Mouse (Mus musculus) forebrain, embryonic 16.5 days (tissue): ENCODE results near the gene H3f3a. TPM values are rescaled to one million over a fixed set of nuclear protein-coding genes. Genes with fewer than 3 reads are reported as not detected.
A peak's percentile ranks its signal among the peaks of the same experiment; 100 is the strongest.

Source experiments
- ATAC-seq: fragments of 200-750 bp; cut with Nextera tagmentation; 2 replicates; pipeline ENCODE4 v1.8.0; 2017; ENCODE audit warnings: mild to moderate bottlenecking, moderate library complexity
- H3K27ac ChIP-seq: fragments of 300-500 bp; sonication (generic); 2 replicates; pipeline ENCODE4 v1.5.1; 2014; ENCODE audit warnings: low read length, control low read depth
- H3K27me3 ChIP-seq: fragments of 300-500 bp; sonication (generic); replicated peaks from 2 replicates; pipeline ENCODE4 v1.6.1; 2014; ENCODE audit warnings: low read length; ENCODE audit not compliant: control insufficient read depth, insufficient read depth
- H3K36me3 ChIP-seq: fragments of 300-500 bp; sonication (generic); 2 replicates; pipeline ENCODE4 v1.6.1; 2014; ENCODE audit not compliant: control insufficient read depth, insufficient read depth
- H3K4me1 ChIP-seq: fragments of 300-500 bp; sonication (generic); replicated peaks from 2 replicates; pipeline ENCODE4 v1.6.1; 2014; ENCODE audit warnings: low read length; ENCODE audit not compliant: control insufficient read depth, insufficient read depth
- H3K4me2 ChIP-seq: fragments of 300-500 bp; sonication (generic); 2 replicates; pipeline ENCODE4 v1.6.1; 2014; ENCODE audit warnings: mild to moderate bottlenecking, low read length, control low read depth
- H3K4me3 ChIP-seq: fragments of 300-500 bp; sonication (generic); replicated peaks from 2 replicates; pipeline ENCODE4 v1.5.1; 2014; ENCODE audit warnings: mild to moderate bottlenecking, low read length, control low read depth
- H3K9ac ChIP-seq: fragments of 300-500 bp; sonication (generic); replicated peaks from 2 replicates; pipeline ENCODE4 v1.6.1; 2014; ENCODE audit warnings: low read depth, low read length, control low read depth
- H3K9me3 ChIP-seq: fragments of 300-500 bp; sonication (generic); 2 replicates; pipeline ENCODE4 v1.6.1; 2016; ENCODE audit warnings: low read length; ENCODE audit not compliant: control insufficient read depth
- WGBS: fragments of 180-500 bp; shearing (Covaris S2); extraction: QIAGEN DNeasy Blood & Tissue Kit; methylation state at CpG from one replicate; pipeline ENCODE4 v1.1.7; 2014; 5-methylcytosine and 5-hydroxymethylcytosine counted together
- polyA plus RNA-seq: library from polyadenylated mRNA; unstranded; fragments of >200 nt; fragmentation: Nextera tagmentation; extraction: Ambion mirVana; gene quantifications from 2 replicates; pipeline ENCODE4 v1.2.1, GENCODE M21; 2015

The H3f3a gene
- polyA plus RNA-seq, 1 experiment from 2014 or later: 3,503 TPM

DNA sequence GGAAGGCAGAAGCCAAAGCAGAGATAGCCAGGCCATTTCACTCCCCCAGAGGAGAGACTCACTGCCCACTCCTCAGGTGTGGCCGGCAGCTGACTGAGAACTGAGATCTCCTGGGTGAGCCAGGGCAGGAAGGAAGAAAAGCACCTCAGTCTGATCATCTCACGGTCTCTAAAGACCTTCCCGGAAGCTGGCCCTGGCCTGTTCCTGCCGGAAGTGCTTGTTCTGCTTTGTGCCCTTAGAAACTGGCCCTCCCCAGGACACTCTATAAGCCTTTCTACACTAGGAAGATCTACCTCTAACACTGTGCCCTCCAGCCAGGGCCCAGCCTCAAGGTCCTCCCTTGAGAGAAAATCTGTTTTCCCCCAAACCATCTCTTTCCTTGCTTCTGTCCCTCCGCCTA, 42.4 kb downstream of the H3f3a start:
- no peak for ATAC-seq
- Histone ChIP-seq H3K27me3 (no peaks in the 10 kb centered on the region), H3K4me1 (peaks cover 19% of the 10 kb centered on the region), H3K4me2 (no peak overlapping the region), H3K9me3 (peaks cover 4% of the 10 kb centered on the region; the same call in 1 of the 2 replicates), H3K36me3 (no peaks in the 10 kb centered on the region), H3K9ac (no peak overlapping the region), H3K27ac (no peak overlapping the region), H3K4me3 (no peak overlapping the region)
- 87% methylated on average over 5 of the region's 5 CpGs for WGBS

- Histone ChIP-seq H3K36me3 (no peaks in the 10 kb centered on the region), H3K27me3 (no peaks in the 10 kb centered on the region), H3K4me2 (peak overlapping the region; percentile 84), H3K4me1 (peaks cover 14% of the 10 kb centered on the region), H3K4me3 (peak overlapping the region; percentile 55), H3K27ac (peak overlapping the region; percentile 41; the same call in 1 of the 2 replicates), H3K9me3 (no peaks in the 10 kb centered on the region), H3K9ac (peak overlapping the region; percentile 79)
- peak; percentile 84 for ATAC-seq
- 1% methylated on average over 37 of the region's 37 CpGs for WGBS
These were observed 45.2 kb downstream of the H3f3a start for GRCm38 (mm10) chr1:180768334-180769168.

DNA sequence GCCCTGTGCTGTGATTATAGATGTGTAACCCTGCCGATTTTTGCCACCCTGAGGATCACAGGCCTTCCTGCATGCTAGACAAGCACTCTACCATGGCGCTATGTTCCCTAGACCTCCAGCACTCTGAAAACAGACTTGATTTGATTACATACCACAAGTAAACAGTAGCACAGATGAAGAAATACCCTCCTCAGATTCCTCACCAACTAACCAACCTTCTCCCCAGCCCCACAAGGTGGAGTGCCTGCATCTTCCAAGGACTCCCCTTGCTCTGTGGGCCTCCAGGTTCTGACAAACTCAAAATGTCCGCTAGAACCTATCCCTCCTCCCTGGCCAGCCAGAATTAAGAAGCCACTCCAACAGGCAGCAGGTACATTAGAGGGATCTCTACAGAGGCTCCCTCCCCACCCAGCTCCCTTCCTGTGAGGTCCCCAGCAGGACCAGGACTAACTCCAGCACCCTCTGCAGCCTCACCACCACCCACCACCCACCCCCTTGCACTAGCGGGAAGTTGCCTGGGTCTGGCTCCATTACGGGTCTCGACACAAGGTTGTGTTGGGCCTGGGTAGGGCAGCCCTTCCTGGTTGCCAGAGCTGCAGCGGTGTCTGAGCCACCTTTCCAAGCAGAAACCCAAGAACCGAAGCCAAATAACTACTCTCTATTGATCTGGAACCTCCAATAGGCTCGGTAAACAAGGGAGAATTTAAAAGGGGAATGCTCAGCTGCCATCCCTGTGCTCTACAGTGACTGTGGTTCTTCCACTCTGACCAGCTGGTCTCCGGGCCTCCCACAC, 46.0 kb downstream of the H3f3a start:
- Histone ChIP-seq H3K9ac (peak overlapping the region; percentile 79), H3K36me3 (no peaks in the 10 kb centered on the region), H3K27ac (peak overlapping the region; percentile 41; the same call in 1 of the 2 replicates), H3K9me3 (no peaks in the 10 kb centered on the region), H3K4me1 (peaks cover 19% of the 10 kb centered on the region), H3K4me3 (peak overlapping the region; percentile 55), H3K27me3 (no peaks in the 10 kb centered on the region; the same call in 1 of the 2 replicates), H3K4me2 (peak overlapping the region; percentile 84)
- peak; percentile 40 for ATAC-seq
- WGBS: 17% methylated on average over 10 of the region's 10 CpGs

DNA sequence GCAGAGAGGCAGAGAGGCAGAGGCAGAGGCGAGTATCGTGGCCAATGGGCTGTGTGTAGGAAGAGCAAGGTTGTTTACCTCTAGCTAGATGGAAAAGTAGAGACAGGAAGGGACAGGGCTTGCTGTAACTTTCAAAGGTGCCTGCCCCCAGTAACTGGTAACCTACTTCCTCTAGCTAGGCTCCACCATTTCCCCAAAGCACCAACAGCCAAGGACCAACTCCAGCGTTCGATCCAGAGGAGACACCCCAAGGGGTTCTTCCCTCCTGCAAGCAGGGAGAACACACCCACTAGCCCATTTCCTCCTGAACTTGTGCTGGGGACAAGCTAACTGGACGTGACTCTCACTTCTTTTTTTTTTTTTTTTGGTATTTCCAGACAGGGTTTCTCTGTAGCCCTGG, 47.2 kb downstream of the H3f3a start:
- H3K4me1 ChIP-seq: peaks cover 19% of the 10 kb centered on the region
- H3K27ac ChIP-seq: no peak overlapping the region
- WGBS: 63% methylated on average over 5 of the region's 5 CpGs
- no peaks in the 10 kb centered on the region; the same call in 1 of the 2 replicates for H3K27me3 ChIP-seq
- no peak overlapping the region for H3K4me3 ChIP-seq
- no peaks in the 10 kb centered on the region for H3K9me3 ChIP-seq
- no peaks in the 10 kb centered on the region for H3K36me3 ChIP-seq
- H3K9ac ChIP-seq: no peak overlapping the region
- ATAC-seq: no peak
- H3K4me2 ChIP-seq: no peak overlapping the region

- peaks cover 19% of the 10 kb centered on the region for H3K4me1 ChIP-seq
- H3K27ac ChIP-seq: no peak overlapping the region
- H3K4me2 ChIP-seq: no peak overlapping the region
- no peaks in the 10 kb centered on the region for H3K9me3 ChIP-seq
- no peaks in the 10 kb centered on the region; the same call in 1 of the 2 replicates for H3K27me3 ChIP-seq
- no peak overlapping the region for H3K9ac ChIP-seq
- no peak overlapping the region for H3K4me3 ChIP-seq
- ATAC-seq: no peak
- 83% methylated on average over 5 of the region's 5 CpGs for WGBS
- H3K36me3 ChIP-seq: no peaks in the 10 kb centered on the region
These were observed 48.4 kb downstream of the H3f3a start for GRCm38 (mm10) chr1:180765393-180765792.

GRCm38 (mm10) chr1:180763828-180764227, 49.9 kb downstream of the H3f3a start:
- no peaks in the 10 kb centered on the region for H3K9me3 ChIP-seq
- H3K4me3 ChIP-seq: peak overlapping the region; percentile 43
- H3K36me3 ChIP-seq: no peaks in the 10 kb centered on the region
- peak; percentile 80 for ATAC-seq
- no peak overlapping the region for H3K27ac ChIP-seq
- WGBS: under 1% methylated on average over 11 of the region's 11 CpGs
- peak overlapping the region; percentile 64 for H3K9ac ChIP-seq
- H3K27me3 ChIP-seq: no peaks in the 10 kb centered on the region; the same call in 1 of the 2 replicates
- peaks cover 18% of the 10 kb centered on the region for H3K4me1 ChIP-seq
- peak overlapping the region; percentile 84 for H3K4me2 ChIP-seq

- Histone ChIP-seq H3K9ac (peak overlapping the region; percentile 64), H3K4me1 (peaks cover 13% of the 10 kb centered on the region), H3K36me3 (no peaks in the 10 kb centered on the region), H3K9me3 (no peaks in the 10 kb centered on the region), H3K4me2 (peak overlapping the region; percentile 84), H3K27me3 (no peaks in the 10 kb centered on the region; the same call in 1 of the 2 replicates), H3K4me3 (peak overlapping the region; percentile 43), H3K27ac (no peak overlapping the region)
- 0 out of 2 replicates have a peak, but pooled peaks have one; percentile 6 for ATAC-seq
- WGBS: 12% methylated on average over 14 of the region's 14 CpGs
These were observed 50.4 kb downstream of the H3f3a start for GRCm38 (mm10) chr1:180763307-180763706.

- no peak overlapping the region for H3K4me2 ChIP-seq
- no peak for ATAC-seq
- no peaks in the 10 kb centered on the region; the same call in 1 of the 2 replicates for H3K27me3 ChIP-seq
- H3K9ac ChIP-seq: no peak overlapping the region
- no peak overlapping the region for H3K4me3 ChIP-seq
- peaks cover 7% of the 10 kb centered on the region for H3K4me1 ChIP-seq
- H3K27ac ChIP-seq: no peak overlapping the region
- no peaks in the 10 kb centered on the region for H3K9me3 ChIP-seq
- 85% methylated on average over 8 of the region's 8 CpGs for WGBS
- no peaks in the 10 kb centered on the region for H3K36me3 ChIP-seq
These were observed 51.1 kb downstream of the H3f3a start for GRCm38 (mm10) chr1:180762679-180763078.

DNA sequence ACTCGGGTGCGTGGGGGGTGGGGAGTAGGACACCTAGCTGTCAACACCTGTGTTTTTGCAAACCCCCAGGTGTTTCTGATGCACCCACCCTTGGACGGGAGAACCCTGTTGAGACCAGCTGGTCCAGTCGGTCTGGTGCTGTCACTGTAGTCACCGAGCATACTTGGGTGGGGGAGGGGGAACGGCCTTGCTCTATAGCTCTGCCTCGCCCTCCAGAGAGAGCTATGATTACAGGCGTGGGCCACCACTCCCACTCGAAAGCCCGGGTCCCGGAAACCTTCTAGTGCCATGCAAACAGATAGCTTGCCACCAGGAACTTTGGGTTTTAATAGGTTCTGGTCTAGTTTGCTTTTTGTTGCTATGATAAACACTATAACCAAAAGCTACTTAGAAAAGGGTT, 51.6 kb downstream of the H3f3a start:
- ATAC-seq: no peak
- no peaks in the 10 kb centered on the region for H3K36me3 ChIP-seq
- 89% methylated on average over 11 of the region's 11 CpGs for WGBS
- H3K27ac ChIP-seq: no peak overlapping the region
- no peaks in the 10 kb centered on the region; the same call in 1 of the 2 replicates for H3K27me3 ChIP-seq
- peaks cover 7% of the 10 kb centered on the region for H3K4me1 ChIP-seq
- no peaks in the 10 kb centered on the region for H3K9me3 ChIP-seq
- H3K4me3 ChIP-seq: no peak overlapping the region
- no peak overlapping the region for H3K9ac ChIP-seq
- no peak overlapping the region for H3K4me2 ChIP-seq
